Mouse (Mus musculus) hematopoietic multipotent progenitor cell, adult 10-12 weeks (in vitro differentiated cells): ENCODE data around the gene Smtn. TPM values are rescaled to one million over a fixed set of nuclear protein-coding genes. Genes with fewer than 3 reads are reported as not detected.

Experiments
- polyA plus RNA-seq: library from polyadenylated mRNA; stranded (reverse); fragments of >175 nt; gene quantifications from 2 replicates; pipeline ENCODE4 v1.2.3, GENCODE M21; 2012; ENCODE audit warnings: low replicate concordance

The Smtn gene
- polyA plus RNA-seq = 6.1 and 17.3 TPM in 2 replicates

DNA sequence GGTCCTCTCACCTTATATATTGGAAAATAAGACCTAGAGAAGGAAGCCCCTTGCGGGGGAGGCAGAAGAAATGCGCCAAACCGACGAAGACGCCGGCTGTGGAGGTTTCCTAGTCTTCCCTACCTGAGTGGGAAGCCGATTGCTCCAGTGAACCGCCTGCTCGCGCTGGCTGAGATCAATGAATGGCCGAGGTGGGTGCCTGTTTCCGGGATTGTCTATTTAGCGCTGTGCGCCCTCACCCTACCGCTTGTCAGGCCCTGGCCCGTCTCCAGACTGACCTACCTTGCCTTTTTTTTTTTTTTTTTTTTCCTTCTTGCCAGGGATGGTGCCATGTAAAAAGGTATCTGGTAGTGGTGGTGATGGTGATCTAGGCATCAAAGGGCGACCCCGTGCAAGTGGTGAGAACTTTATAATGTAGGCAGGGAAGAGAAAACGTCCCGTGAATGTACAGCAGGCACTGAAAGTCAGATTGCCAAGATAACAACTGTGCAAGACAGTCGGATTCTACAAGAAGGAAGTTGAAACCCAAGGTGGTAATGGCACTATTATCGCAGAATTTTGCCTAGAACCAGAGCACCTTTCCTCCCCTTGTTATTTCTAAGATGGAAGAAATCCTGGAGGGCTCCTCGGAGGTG is at the start of gene Smtn:
TSS of gene Smtn (minus strand) at position 162 of the 635 bp plus-strand sequence.

DNA sequence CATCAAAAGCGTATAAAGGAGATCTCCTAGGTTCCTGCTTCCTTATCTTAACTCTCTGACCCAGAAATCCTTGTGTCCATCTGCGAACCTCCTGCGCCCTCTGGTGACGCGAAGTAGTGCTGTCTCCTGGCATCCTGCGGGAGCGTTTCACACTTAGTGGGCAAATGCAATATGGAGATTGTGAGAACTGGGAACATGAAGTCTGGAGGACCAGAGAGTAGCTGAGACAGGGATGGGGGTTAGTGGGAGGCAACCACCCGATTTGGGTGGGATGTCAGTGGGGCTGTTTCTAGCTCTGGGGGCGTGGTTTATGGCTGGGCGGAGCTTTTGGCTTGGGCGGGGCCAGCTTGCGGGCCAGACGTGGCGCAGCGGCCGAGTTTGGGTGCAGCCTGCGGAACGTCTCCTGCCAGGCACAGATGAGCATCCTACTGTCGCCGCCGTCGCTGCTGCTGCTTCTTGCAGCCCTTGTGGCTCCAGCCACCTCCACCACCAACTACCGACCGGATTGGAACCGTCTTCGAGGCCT is 25.8 kb downstream of the Smtn start, which contains the start of gene Selenom:
TSS of gene Selenom (plus strand) at position 156 of the 526 bp plus-strand sequence.

DNA sequence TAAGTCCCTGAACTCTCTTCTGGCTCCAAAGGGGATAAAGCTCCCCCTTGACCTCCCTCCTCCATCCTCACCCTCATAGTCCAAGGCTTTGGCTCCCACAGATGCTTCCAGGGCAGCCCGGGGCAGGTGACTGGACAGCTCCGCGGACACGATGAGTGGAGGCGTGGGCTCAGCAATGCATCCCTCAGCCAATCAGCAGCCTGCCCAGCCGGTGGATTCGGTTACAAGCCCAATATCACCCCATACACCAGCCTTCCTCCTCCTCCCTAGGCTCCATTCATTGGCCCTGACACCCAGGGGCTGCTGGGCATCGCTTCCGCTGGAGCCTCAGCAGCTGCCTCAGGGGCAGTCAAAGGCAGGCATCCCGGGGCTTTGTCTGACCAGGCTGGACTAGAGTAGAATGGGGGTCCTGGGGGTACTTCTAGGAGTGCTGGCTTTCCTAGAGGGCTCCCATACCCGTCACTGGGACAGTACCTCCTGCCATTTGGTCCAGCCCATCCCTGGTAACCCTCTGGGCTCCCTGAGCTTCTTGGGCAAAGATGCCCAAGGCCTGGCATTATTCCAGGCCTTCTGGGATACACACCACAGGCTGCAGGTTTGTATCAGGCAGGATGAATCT is 52.4 kb downstream of the Smtn start, which contains the start of gene Pla2g3:
TSS of gene Pla2g3 (plus strand) at position 333 of the 619 bp plus-strand sequence.

Other genes with a start within 250 kb of the Smtn start
- gene Pik3ip1, start 210.2 kb downstream of the Smtn start, polyA plus RNA-seq = 83.6 and 159 TPM in 2 replicates
- gene Limk2, start 131.4 kb downstream of the Smtn start, polyA plus RNA-seq = 41.2 and 43.4 TPM in 2 replicates
- 3.0 and 3.5 TPM in 2 replicates for gene Rnf185, start 88.2 kb downstream of the Smtn start, polyA plus RNA-seq
- 0.18 and 0.57 TPM in 2 replicates for gene Pla2g3, start 52.3 kb downstream of the Smtn start, polyA plus RNA-seq
- 0.30 and 1.5 TPM in 2 replicates for gene Inpp5j, start 35.8 kb downstream of the Smtn start, polyA plus RNA-seq
- 21.2 and 57.7 TPM in 2 replicates for gene Selenom, start 25.9 kb downstream of the Smtn start, polyA plus RNA-seq
- 6.5 and 9.4 TPM in 2 replicates for gene Morc2a, start 108.6 kb upstream of the Smtn start, polyA plus RNA-seq